Mouse (Mus musculus): ENCODE data around the gene Fbn1.

Fbn1 gene

GRCm38 (mm10) chr2:125330506-125330905, 177.3 kb downstream of the Fbn1 start:
- no peak for DNase-seq

- DNase-seq = no peak
Measured at GRCm38 (mm10) chr2:125325125-125325855, 182.5 kb downstream of the Fbn1 start.

- DNase-seq = no peak
Measured at GRCm38 (mm10) chr2:125324455-125324854, 183.3 kb downstream of the Fbn1 start.

DNA sequence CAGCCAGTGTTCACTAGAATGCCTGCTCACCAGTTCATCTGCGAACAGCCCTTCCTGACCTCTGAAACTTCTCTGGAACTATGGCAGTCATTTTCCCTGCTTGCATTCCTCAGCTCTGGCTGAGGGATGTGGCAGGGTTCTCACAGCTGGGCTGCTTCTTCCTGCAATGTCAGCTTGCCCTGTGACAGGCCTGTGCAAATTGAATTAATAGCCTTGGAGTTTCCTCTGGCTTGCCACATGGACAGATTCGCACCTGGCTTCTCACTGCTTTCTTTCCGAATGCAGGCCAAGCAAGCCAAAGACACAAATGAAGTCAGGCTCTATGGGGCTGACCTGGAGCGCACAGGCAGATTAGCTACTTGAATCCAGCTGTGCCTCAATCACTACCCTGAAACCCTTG, 184.4 kb downstream of the Fbn1 start:
- DNase-seq = no peak

- DNase-seq = no peak
Measured at GRCm38 (mm10) chr2:125322581-125322980, 185.2 kb downstream of the Fbn1 start.

DNA sequence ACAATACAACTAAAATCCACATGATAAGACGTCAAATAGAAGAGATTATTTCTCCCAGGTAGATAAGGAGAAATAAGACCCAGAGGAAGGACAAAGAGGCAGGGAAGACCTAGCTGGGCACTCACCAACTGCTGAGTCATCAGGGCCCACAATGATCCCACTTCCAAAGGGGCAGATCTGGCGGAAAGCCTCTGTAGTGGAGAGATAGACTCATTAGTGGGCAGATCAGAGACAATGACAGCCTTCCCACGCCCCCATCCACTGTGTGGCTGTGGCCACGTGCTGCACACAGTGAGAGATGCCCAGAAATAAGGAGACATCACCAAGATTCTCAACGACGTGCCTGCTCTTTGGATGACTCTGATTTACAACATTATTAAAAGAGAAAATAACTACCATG, 186.7 kb downstream of the Fbn1 start:
- DNase-seq = no peak

DNA sequence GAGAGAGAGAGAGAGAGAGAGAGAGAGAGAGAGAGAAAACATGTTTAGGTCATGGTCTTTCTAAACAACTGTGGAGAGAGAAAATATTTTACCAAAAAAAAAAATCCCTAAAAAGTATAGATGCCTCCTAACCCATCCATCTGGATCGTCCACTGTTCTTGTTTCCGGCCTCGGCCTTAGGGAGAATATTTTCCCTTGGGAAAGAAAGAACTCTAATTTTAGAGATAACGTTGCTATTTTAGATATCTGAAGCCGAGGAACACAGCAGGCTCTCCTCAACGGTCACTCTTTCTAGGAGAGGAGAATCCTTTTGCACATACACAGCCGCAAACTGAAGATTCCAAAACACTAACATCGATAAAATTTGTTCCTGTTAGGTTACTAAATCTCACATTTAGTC, 188.1 kb downstream of the Fbn1 start:
- DNase-seq = no peak

GRCm38 (mm10) chr2:125318371-125319061, 189.3 kb downstream of the Fbn1 start:
- DNase-seq = no peak

DNA sequence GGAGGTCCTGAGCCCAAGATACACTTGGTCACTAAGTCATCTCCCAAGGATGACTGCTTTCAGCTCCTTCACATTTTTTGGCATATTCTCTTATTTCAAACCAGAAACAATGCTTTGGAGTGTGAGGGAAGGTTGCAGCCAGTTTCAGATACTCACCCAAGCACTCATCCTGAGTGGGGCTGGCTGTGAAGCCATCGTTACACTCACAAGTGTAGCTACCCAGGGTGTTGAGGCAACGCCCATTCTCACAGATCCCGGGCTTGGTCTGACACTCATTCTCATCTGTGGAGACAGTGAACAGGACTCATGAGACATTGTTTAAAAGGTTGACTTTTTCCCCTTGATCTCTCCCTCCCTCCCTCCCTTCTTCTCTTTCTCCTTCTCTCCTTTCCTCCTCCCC, 192.6 kb downstream of the Fbn1 start:
- no peak for DNase-seq

DNA sequence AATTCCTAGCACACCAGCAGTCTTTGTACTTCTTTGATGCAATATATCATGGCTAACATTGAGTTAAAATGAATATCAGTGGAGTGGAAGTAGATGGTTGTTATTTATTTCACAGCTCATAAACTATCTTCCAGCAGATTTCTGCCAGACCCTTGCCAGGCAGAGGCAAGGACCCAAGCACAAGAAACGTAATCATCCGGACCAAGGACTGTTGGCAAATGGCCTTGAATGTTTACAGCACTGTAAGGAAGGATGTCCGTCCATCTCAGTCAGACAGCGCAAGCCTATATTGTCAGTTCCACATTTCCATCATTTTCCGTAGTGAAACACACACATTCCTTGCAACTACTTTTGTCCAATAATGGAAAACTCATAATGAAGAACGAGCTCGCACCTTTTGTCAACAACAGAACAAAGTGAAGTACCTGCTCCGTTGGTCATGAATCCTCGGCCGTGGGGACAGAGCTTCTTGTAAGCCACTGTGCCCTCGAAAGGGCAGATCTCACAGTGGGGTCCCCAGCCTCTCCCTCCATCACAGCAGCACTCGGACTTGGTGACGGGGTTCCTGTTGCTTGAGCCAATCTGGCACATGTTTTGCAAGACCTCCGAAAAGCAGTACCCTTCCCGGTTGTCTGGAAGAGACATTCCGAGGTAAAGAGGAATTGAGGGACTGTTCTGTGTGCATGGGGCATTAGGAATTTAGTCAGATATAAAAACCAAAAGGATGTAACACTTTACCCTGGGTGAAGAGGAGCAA, 193.4 kb downstream of the Fbn1 start:
- no peak for DNase-seq

- DNase-seq = no peak
Measured at GRCm38 (mm10) chr2:125309710-125310109, 198.1 kb downstream of the Fbn1 start.

GRCm38 (mm10) chr2:125305671-125306070, 202.1 kb downstream of the Fbn1 start:
- DNase-seq = no peak

- no peak for DNase-seq
Measured at GRCm38 (mm10) chr2:125304746-125305145, 203.0 kb downstream of the Fbn1 start.

- no peak for DNase-seq
Measured at GRCm38 (mm10) chr2:125303764-125304384, 203.9 kb downstream of the Fbn1 start.

DNA sequence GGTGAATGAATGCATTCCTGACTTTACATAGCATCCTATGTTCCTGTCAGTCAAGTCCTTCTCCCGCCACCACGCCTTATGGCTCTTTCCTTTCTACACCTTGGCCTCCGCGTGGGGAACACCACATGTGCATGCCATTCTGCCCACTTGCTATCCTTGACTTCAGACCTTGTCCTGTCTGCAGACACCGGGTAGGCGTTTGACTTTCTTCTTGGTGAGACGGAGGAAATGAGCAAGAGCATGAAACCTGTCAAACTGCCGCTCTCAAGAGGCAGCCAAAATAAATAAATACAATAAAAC, 205.2 kb downstream of the Fbn1 start:
- no peak for DNase-seq

GRCm38 (mm10) chr2:125301877-125302624, 205.7 kb downstream of the Fbn1 start:
- no peak for DNase-seq

GRCm38 (mm10) chr2:125298841-125299240, 209.0 kb downstream of the Fbn1 start:
- DNase-seq = no peak

GRCm38 (mm10) chr2:125295526-125295925, 212.3 kb downstream of the Fbn1 start:
- no peak for DNase-seq

DNA sequence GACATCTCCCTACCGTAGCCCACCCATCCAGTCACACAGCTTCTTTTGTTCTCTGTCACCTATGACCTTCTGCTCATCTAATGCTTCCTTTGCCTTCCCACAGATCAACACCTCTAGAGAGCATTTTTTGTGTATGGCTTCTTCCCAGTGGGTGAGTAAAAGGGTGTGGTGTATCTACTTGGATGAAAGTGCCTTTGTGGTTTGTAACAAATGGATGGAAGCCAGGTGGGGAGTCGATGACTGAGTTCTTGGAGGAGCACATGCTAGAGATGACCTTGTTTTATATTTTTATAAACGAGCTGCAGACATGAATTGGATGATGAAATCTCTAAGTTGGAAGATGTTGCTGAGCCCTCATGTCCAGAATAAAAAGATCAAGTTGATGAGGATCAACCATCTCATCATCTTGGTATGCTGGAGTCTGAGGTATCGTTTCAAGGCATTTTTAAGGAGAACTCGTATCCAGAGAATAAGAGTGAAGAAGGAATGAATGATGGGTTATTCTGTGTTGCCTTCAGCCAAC, 213.8 kb downstream of the Fbn1 start:
- no peak for DNase-seq

GRCm38 (mm10) chr2:125292616-125293015, 215.2 kb downstream of the Fbn1 start:
- DNase-seq = no peak

- no peak for DNase-seq
Measured at GRCm38 (mm10) chr2:125291101-125291500, 216.7 kb downstream of the Fbn1 start.

GRCm38 (mm10) chr2:125290197-125290965, 217.4 kb downstream of the Fbn1 start:
- DNase-seq = no peak

Measured in liver (tissue).